Mouse (Mus musculus) lung, embryonic 16.5 days (tissue): ENCODE results near the gene Dcp1b. TPM values are rescaled to one million over a fixed set of nuclear protein-coding genes. Genes with fewer than 3 reads are reported as not detected.
A peak's percentile ranks its signal among the peaks of the same experiment; 100 is the strongest.

Source experiments
- ATAC-seq: fragments of 200-750 bp; cut with Nextera tagmentation; 2 replicates; pipeline ENCODE4 v1.8.0; 2017; ENCODE audit warnings: low read depth, mild to moderate bottlenecking, moderate library complexity
- H3K27ac ChIP-seq: fragments of 300-500 bp; sonication (generic); 2 replicates; pipeline ENCODE4 v1.5.1; 2014; ENCODE audit warnings: mild to moderate bottlenecking, control low read depth, low read length
- H3K27me3 ChIP-seq: fragments of 300-500 bp; sonication (generic); 2 replicates; pipeline ENCODE4 v1.6.1; 2014; ENCODE audit warnings: low read depth, low read length, mixed read lengths; ENCODE audit not compliant: control insufficient read depth, insufficient read depth
- H3K36me3 ChIP-seq: fragments of 300-500 bp; sonication (generic); 2 replicates; pipeline ENCODE4 v1.6.1; 2014; ENCODE audit warnings: low read length; ENCODE audit not compliant: control insufficient read depth, insufficient read depth
- H3K4me1 ChIP-seq: fragments of 300-500 bp; sonication (generic); replicated peaks from 2 replicates; pipeline ENCODE4 v1.6.1; 2014; ENCODE audit warnings: low read length, mixed read lengths; ENCODE audit not compliant: control insufficient read depth, insufficient read depth
- H3K4me2 ChIP-seq: fragments of 300-500 bp; sonication (generic); 2 replicates; pipeline ENCODE4 v1.6.1; 2014; ENCODE audit warnings: low read depth, low read length, control low read depth
- H3K4me3 ChIP-seq: fragments of 300-500 bp; sonication (generic); 2 replicates; pipeline ENCODE4 v1.5.1; 2014; ENCODE audit warnings: mild to moderate bottlenecking, low read length, control low read depth
- H3K9ac ChIP-seq: fragments of 300-500 bp; sonication (generic); 2 replicates; pipeline ENCODE4 v1.6.1; 2014; ENCODE audit warnings: low read length, control low read depth
- H3K9me3 ChIP-seq: fragments of 300-500 bp; sonication (generic); 2 replicates; pipeline ENCODE4 v1.6.1; 2016; ENCODE audit warnings: low read length; ENCODE audit not compliant: control insufficient read depth
- WGBS: fragments of 180-500 bp; shearing (Covaris S2); extraction: QIAGEN DNeasy Blood & Tissue Kit; methylation state at CpG from one replicate; pipeline ENCODE4 v1.1.7; 2014; 5-methylcytosine and 5-hydroxymethylcytosine counted together
- polyA plus RNA-seq: library from polyadenylated mRNA; unstranded; fragments of >200 nt; fragmentation: Nextera tagmentation; extraction: Ambion mirVana; gene quantifications from 2 replicates; pipeline ENCODE4 v1.2.1, GENCODE M21; 2015

Gene Dcp1b
- polyA plus RNA-seq, result 5.8 and 8.3 TPM in 2 replicates

DNA sequence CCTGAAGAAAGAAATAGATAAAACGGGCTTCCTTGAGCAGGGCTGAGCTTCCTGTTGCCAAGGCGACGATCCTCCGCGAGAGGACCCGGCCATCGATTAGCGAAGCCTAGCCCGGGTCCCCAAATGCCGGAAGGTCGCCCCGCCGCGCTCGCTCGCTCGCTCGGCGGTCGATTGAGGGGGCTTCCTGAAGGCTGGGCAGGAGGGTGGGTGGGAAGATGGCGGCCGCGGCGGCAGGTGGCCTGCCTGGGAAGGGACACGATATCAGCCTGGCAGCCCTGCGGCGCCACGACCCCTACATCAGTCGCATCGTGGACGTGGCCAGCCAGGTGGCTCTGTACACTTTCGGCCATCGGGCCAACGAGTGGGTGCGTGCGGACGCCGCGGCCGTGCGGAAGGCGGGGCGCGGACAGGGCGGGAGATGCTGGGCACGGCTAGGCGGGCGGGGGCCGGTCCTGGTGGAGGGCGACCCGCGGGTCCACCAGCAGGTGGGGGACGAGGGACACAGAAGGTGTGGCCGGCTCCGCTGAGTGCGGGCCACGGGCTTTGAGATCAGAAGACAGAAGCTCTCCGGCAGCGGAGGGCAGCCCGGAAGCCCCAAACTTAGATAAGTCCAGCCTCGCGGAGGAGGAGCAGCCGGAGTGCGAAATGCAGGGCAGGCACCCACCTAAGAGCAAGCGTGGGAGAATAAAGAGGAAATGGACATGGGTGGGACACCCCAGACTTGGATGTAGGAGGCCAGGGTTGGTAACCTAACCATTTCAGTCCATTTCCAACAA is at the start of gene Dcp1b:
Gene Dcp1b, plus strand, starts transcription at position 176 of the 776 bp plus-strand sequence.
- WGBS, result under 1% methylated on average over 65 of the region's 65 CpGs
- Histone ChIP-seq H3K4me1 (peaks cover 7% of the 10 kb centered on the region), H3K27me3 (no peaks in the 10 kb centered on the region), H3K9me3 (no peaks in the 10 kb centered on the region), H3K27ac (peak within 1 kb of the TSS; percentile 93), H3K4me3 (peak within 1 kb of the TSS; percentile 89), H3K36me3 (0 out of 2 replicates have a peak, but pooled peaks cover 1% of the 10 kb centered on the region), H3K4me2 (peak within 1 kb of the TSS; percentile 66), H3K9ac (peak within 1 kb of the TSS; percentile 87)
- peak; percentile 97 for ATAC-seq

- Histone ChIP-seq H3K4me3 (no peak overlapping the region), H3K9ac (no peak overlapping the region), H3K9me3 (no peaks in the 10 kb centered on the region), H3K27me3 (no peaks in the 10 kb centered on the region), H3K27ac (no peak overlapping the region), H3K36me3 (no peaks in the 10 kb centered on the region), H3K4me1 (no peaks in the 10 kb centered on the region), H3K4me2 (no peak overlapping the region)
- no peak for ATAC-seq
- WGBS, result 77% methylated on average over 3 of the region's 3 CpGs
Observed at GRCm38 (mm10) chr6:119126991-119127390, 48.1 kb upstream of the Dcp1b start.

DNA sequence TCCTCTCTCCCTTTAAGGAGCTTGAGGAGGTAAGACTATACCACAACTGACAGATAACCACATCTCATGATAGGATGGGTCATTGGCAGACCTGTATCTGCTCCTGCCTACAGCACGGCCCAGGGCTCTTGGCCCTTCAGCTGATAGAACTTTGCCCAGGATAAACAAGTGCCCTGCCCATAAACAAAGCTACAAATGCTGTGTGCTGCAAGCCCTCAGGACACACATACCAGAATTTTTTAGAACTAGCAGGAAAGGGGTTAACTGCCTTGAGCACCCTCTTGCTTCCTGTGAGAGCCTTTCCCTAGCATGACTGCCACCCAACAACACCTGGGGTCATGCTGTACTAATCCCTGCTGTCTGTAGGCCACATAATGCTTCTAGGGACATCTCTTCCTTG is 47.0 kb upstream of the Dcp1b start:
- no peak for ATAC-seq
- Histone ChIP-seq H3K9me3 (no peaks in the 10 kb centered on the region), H3K4me2 (no peak overlapping the region), H3K36me3 (no peaks in the 10 kb centered on the region), H3K27me3 (no peaks in the 10 kb centered on the region), H3K4me3 (no peak overlapping the region), H3K4me1 (no peaks in the 10 kb centered on the region), H3K27ac (no peak overlapping the region), H3K9ac (no peak overlapping the region)
- 82% methylated on average over 1 of the region's 1 CpGs for WGBS

DNA sequence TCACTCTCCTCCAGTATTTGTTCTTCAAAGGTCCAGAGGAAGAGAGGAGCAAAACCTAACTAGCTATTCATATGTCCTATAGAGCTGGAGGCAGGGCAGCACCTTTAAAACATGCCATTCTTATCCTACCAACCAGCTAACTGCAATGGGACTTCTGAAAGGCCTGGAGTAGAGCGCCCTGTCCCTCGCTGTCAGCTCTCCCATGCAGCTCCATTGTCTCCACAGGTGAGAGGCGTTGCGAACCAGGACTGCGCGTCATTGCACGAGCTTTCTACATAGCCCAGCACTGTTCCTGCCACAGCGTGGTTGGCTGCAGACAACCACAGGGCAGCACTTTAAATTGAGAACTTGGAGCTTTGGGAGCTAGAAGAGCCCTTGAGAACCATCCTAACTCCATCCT is 46.5 kb upstream of the Dcp1b start:
- 85% methylated on average over 8 of the region's 8 CpGs for WGBS
- ATAC-seq, result no peak
- H3K4me3 ChIP-seq, result no peak overlapping the region
- H3K27me3 ChIP-seq, result no peaks in the 10 kb centered on the region
- H3K9me3 ChIP-seq, result no peaks in the 10 kb centered on the region
- H3K36me3 ChIP-seq, result no peaks in the 10 kb centered on the region
- no peak overlapping the region for H3K9ac ChIP-seq
- no peaks in the 10 kb centered on the region for H3K4me1 ChIP-seq
- H3K27ac ChIP-seq, result no peak overlapping the region
- H3K4me2 ChIP-seq, result no peak overlapping the region

GRCm38 (mm10) chr6:119129664-119130063 is 45.4 kb upstream of the Dcp1b start:
- Histone ChIP-seq H3K9me3 (no peaks in the 10 kb centered on the region), H3K4me3 (no peak overlapping the region), H3K9ac (no peak overlapping the region), H3K27ac (no peak overlapping the region), H3K27me3 (no peaks in the 10 kb centered on the region), H3K4me2 (no peak overlapping the region), H3K4me1 (no peaks in the 10 kb centered on the region), H3K36me3 (no peaks in the 10 kb centered on the region)
- no peak for ATAC-seq
- 67% methylated on average over 5 of the region's 5 CpGs for WGBS

- ATAC-seq, result no peak
- Histone ChIP-seq H3K4me3 (no peak overlapping the region), H3K4me1 (no peaks in the 10 kb centered on the region), H3K9ac (no peak overlapping the region), H3K9me3 (no peaks in the 10 kb centered on the region), H3K27me3 (no peaks in the 10 kb centered on the region), H3K27ac (no peak overlapping the region), H3K4me2 (no peak overlapping the region), H3K36me3 (no peaks in the 10 kb centered on the region)
- WGBS, result 84% methylated on average over 8 of the region's 8 CpGs
Observed at GRCm38 (mm10) chr6:119132111-119132735, 42.8 kb upstream of the Dcp1b start.

GRCm38 (mm10) chr6:119132863-119133262 is 42.2 kb upstream of the Dcp1b start:
- no peak overlapping the region for H3K27ac ChIP-seq
- WGBS, result 84% methylated on average over 4 of the region's 4 CpGs
- ATAC-seq, result no peak

DNA sequence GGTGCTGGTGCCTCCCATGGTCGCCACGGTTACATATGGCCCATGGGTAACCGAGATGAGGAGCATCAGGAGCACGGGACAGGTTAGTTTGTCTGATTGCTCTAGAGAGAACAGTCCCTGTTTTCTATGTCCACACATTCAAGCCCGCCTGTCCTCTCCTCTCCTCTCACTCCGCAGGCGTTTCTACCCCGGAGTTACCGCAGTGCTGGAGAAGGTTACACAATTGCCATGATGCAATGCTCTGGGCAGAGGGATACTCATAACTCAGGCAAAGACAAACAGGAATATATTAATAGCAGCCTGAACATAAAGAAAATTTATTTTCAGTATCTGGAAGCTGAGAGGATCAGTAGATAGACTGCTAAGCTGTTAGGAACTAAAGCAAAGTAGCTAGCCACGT is 37.3 kb upstream of the Dcp1b start:
- Histone ChIP-seq H3K4me1 (no peaks in the 10 kb centered on the region), H3K27ac (no peak overlapping the region), H3K4me2 (no peak overlapping the region), H3K9me3 (no peaks in the 10 kb centered on the region), H3K4me3 (no peak overlapping the region), H3K27me3 (no peaks in the 10 kb centered on the region), H3K9ac (no peak overlapping the region), H3K36me3 (no peaks in the 10 kb centered on the region)
- WGBS, result 65% methylated on average over 10 of the region's 10 CpGs
- peak; percentile 83 for ATAC-seq

More at GRCm38 (mm10) chr6:119132863-119133262, 42.2 kb upstream of the Dcp1b start:
- Histone ChIP-seq H3K4me3 (no peak overlapping the region), H3K36me3 (no peaks in the 10 kb centered on the region), H3K9me3 (no peaks in the 10 kb centered on the region), H3K27me3 (no peaks in the 10 kb centered on the region), H3K9ac (no peak overlapping the region), H3K4me1 (no peaks in the 10 kb centered on the region), H3K4me2 (no peak overlapping the region)

- ATAC-seq, result 0 out of 2 replicates have a peak, but pooled peaks have one; percentile 36
- H3K27ac ChIP-seq, result no peak overlapping the region
- no peak overlapping the region for H3K9ac ChIP-seq
- WGBS, result 7% methylated on average over 7 of the region's 7 CpGs
- H3K4me3 ChIP-seq, result no peak overlapping the region
- H3K4me1 ChIP-seq, result no peaks in the 10 kb centered on the region
- no peak overlapping the region for H3K4me2 ChIP-seq
- no peaks in the 10 kb centered on the region for H3K9me3 ChIP-seq
- H3K36me3 ChIP-seq, result no peaks in the 10 kb centered on the region
- no peaks in the 10 kb centered on the region for H3K27me3 ChIP-seq
Observed at GRCm38 (mm10) chr6:119139561-119139960, 35.5 kb upstream of the Dcp1b start.
